Mouse (Mus musculus): ENCODE data around the gene Srgn. TPM values are rescaled to one million over a fixed set of nuclear protein-coding genes. Genes with fewer than 3 reads are reported as not detected.
"Not testable (repeated sequence)": the region's sequence is repeated elsewhere in the genome, so short reads cannot be mapped to it uniquely, and the experiment has no call there.

Gene Srgn
- total and polyA plus RNA-seq, 3 experiments = 23.8 to 51.8 (median 49.3) TPM

DNA sequence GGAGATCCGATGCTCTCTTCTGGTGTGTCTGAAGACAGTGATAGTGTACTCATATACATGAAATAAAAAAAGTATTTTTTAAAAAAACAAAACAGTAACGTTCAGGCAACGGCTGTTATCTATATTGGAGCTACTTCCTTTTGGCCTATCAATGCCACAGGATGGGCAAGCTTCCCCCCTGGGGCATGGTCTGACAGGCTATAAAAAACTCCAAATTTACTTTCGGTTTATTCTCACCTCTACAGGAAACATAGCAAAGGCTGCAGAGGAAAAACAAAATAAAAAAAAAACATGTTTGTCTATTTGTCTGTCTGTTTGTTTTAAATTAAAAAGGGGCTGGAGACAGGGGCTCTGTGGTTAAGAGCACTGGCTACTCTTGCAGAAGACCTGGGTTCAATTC is 23.9 kb downstream of the Srgn start:
- no peaks in the 10 kb centered on the region for H3K79me2 ChIP-seq (replicated peaks; ENCODE audit: control insufficient read depth, insufficient read depth, low read length)
- peak overlapping the region; percentile 79 for H3K27ac ChIP-seq
- intact Hi-C loops (cut with DNase I) = no loop called here
- peaks cover 8% of the 10 kb centered on the region for H3K4me1 ChIP-seq (ENCODE audit: control insufficient read depth, insufficient read depth, low read length)
- TF ChIP-seq EP300 (IDR thresholded peaks at IDR 0.05; ENCODE audit: insufficient read depth, low read depth, low read length) (no peak), POLR2A (IDR thresholded peaks at IDR 0.05; ENCODE audit: insufficient read depth, low read depth, low read length) (no peak), CTCF (IDR thresholded peaks at IDR 0.05) (no peak)
- 26% methylated on average over 4 of the region's 4 CpGs for WGBS
- no peak overlapping the region for H3K9ac ChIP-seq (ENCODE audit: low read depth, low read length)
- peak in 1 of 2 experiments; percentile 30 for DNase-seq
- H3K27me3 ChIP-seq (ENCODE audit: control insufficient read depth, insufficient read depth, low read length) = no peaks in the 10 kb centered on the region
- peak overlapping the region; percentile 22 for H3K4me3 ChIP-seq
- peaks cover 4% of the 10 kb centered on the region; the same call in 1 of the 2 replicates for H3K36me3 ChIP-seq (ENCODE audit: control insufficient read depth, insufficient read depth, low read length)

DNA sequence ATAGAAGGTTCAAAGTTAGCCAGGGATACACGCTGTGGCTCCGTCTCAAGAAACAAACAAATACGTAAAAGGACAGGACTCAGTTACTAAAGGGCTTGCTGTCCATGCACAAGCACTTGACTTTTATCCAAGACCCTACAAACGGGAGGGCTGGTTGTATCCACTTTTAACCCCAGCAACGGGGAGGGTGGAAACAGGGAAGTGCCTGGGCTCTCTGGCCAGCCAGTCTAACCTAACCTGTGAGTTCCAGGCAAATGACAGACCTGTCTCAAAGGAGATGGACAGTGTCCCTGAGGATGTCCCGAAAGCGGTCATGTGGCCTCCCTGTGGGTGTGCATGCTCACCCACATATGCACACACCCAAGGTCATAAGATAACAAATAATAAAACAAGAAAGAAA is 25.3 kb downstream of the Srgn start:
- no peak overlapping the region; the same call in 1 of the 2 replicates for H3K27ac ChIP-seq
- no peak overlapping the region for H3K4me3 ChIP-seq
- 71% methylated on average over 7 of the region's 7 CpGs for WGBS
- intact Hi-C loops (cut with DNase I) = loop anchor here (2.0 kb wide), 1 partner anchor 29 kb away; no protein-coding TSS in a partner anchor
- no peak overlapping the region for H3K9ac ChIP-seq (ENCODE audit: low read depth, low read length)
- TF ChIP-seq EP300 (IDR thresholded peaks at IDR 0.05; ENCODE audit: insufficient read depth, low read depth, low read length) = no peak
- TF ChIP-seq POLR2A (IDR thresholded peaks at IDR 0.05; ENCODE audit: insufficient read depth, low read depth, low read length) = no peak
- no peak for TF ChIP-seq CTCF (IDR thresholded peaks at IDR 0.05)
- peaks cover 4% of the 10 kb centered on the region; the same call in 1 of the 2 replicates for H3K36me3 ChIP-seq (ENCODE audit: control insufficient read depth, insufficient read depth, low read length)
- DNase-seq = no peak
- peaks cover 8% of the 10 kb centered on the region for H3K4me1 ChIP-seq (ENCODE audit: control insufficient read depth, insufficient read depth, low read length)
- no peaks in the 10 kb centered on the region for H3K27me3 ChIP-seq (ENCODE audit: control insufficient read depth, insufficient read depth, low read length)
- H3K79me2 ChIP-seq (replicated peaks; ENCODE audit: control insufficient read depth, insufficient read depth, low read length) = no peaks in the 10 kb centered on the region

- 73% methylated on average over 9 of the region's 9 CpGs for WGBS
- H3K79me2 ChIP-seq (replicated peaks; ENCODE audit: control insufficient read depth, insufficient read depth, low read length) = no peaks in the 10 kb centered on the region
- H3K4me3 ChIP-seq = no peak overlapping the region
- peaks cover 4% of the 10 kb centered on the region; the same call in 1 of the 2 replicates for H3K36me3 ChIP-seq (ENCODE audit: control insufficient read depth, insufficient read depth, low read length)
- peak overlapping the region; percentile 42 for H3K27ac ChIP-seq
- intact Hi-C loops (cut with DNase I) = loop anchor here (1.0 to 2.0 kb wide), 2 partner anchors 30 to 48 kb away; no protein-coding TSS in a partner anchor
- no peak overlapping the region for H3K9ac ChIP-seq (ENCODE audit: low read depth, low read length)
- no peak for DNase-seq
- H3K4me1 ChIP-seq (ENCODE audit: control insufficient read depth, insufficient read depth, low read length) = peaks cover 8% of the 10 kb centered on the region
- no peaks in the 10 kb centered on the region for H3K27me3 ChIP-seq (ENCODE audit: control insufficient read depth, insufficient read depth, low read length)
- TF ChIP-seq CTCF (IDR thresholded peaks at IDR 0.05) = no peak
- no peak for TF ChIP-seq POLR2A (IDR thresholded peaks at IDR 0.05; ENCODE audit: insufficient read depth, low read depth, low read length)
- TF ChIP-seq EP300 (IDR thresholded peaks at IDR 0.05; ENCODE audit: insufficient read depth, low read depth, low read length) = no peak
Observed at GRCm38 (mm10) chr10:62500916-62501615, 26.2 kb downstream of the Srgn start.

GRCm38 (mm10) chr10:62500088-62500915 is 26.9 kb downstream of the Srgn start:
- peak; percentile 64 to 68 for DNase-seq
- H3K4me1 ChIP-seq (ENCODE audit: control insufficient read depth, insufficient read depth, low read length) = peaks cover 8% of the 10 kb centered on the region
- intact Hi-C loops (cut with DNase I) = loop anchor here (1.0 to 2.0 kb wide), 2 partner anchors 30 to 49 kb away; no protein-coding TSS in a partner anchor
- no peak overlapping the region for H3K4me3 ChIP-seq
- peak overlapping the region; percentile 42 for H3K27ac ChIP-seq
- 17% methylated on average over 15 of the region's 15 CpGs for WGBS
- no peaks in the 10 kb centered on the region for H3K27me3 ChIP-seq (ENCODE audit: control insufficient read depth, insufficient read depth, low read length)
- peak; percentile 93 for TF ChIP-seq EP300 (IDR thresholded peaks at IDR 0.05; ENCODE audit: insufficient read depth, low read depth, low read length)
- TF ChIP-seq POLR2A (IDR thresholded peaks at IDR 0.05; ENCODE audit: insufficient read depth, low read depth, low read length) = no peak
- peak; percentile 90 for TF ChIP-seq CTCF (IDR thresholded peaks at IDR 0.05)
- no peaks in the 10 kb centered on the region for H3K79me2 ChIP-seq (replicated peaks; ENCODE audit: control insufficient read depth, insufficient read depth, low read length)
- no peak overlapping the region for H3K9ac ChIP-seq (ENCODE audit: low read depth, low read length)
- H3K36me3 ChIP-seq (ENCODE audit: control insufficient read depth, insufficient read depth, low read length) = peaks cover 4% of the 10 kb centered on the region; the same call in 1 of the 2 replicates

GRCm38 (mm10) chr10:62491681-62492080 is 35.6 kb downstream of the Srgn start:
- H3K79me2 ChIP-seq (replicated peaks; ENCODE audit: control insufficient read depth, insufficient read depth, low read length); DNase-seq; H3K9ac ChIP-seq (ENCODE audit: low read depth, low read length); H3K27me3 ChIP-seq (ENCODE audit: control insufficient read depth, insufficient read depth, low read length); H3K36me3 ChIP-seq (ENCODE audit: control insufficient read depth, insufficient read depth, low read length); H3K27ac ChIP-seq; H3K4me3 ChIP-seq; intact Hi-C loops (cut with DNase I); H3K4me1 ChIP-seq (ENCODE audit: control insufficient read depth, insufficient read depth, low read length): not testable (repeated sequence)
- WGBS = 70% methylated on average over 3 of the region's 3 CpGs
